Mouse (Mus musculus) forelimb bud, embryonic 11.5 days (tissue): Measurements from ENCODE around the gene Tut1.
"Not testable (repeated sequence)": the region's sequence is repeated elsewhere in the genome, so short reads cannot be mapped to it uniquely, and the experiment has no call there.

Source experiments
- DNase-seq: peaks from one replicate; pipeline ENCODE4 v3.0.0-alpha.2; 2012; ENCODE audit warnings: low read depth, low spot score

Tut1 gene

GRCm38 (mm10) chr19:9006915-9007314, 53.3 kb downstream of the Tut1 start:
- not testable (repeated sequence) for DNase-seq
